ENCODE assay signal across 11 mouse cellular contexts in the genomic region with DNA sequence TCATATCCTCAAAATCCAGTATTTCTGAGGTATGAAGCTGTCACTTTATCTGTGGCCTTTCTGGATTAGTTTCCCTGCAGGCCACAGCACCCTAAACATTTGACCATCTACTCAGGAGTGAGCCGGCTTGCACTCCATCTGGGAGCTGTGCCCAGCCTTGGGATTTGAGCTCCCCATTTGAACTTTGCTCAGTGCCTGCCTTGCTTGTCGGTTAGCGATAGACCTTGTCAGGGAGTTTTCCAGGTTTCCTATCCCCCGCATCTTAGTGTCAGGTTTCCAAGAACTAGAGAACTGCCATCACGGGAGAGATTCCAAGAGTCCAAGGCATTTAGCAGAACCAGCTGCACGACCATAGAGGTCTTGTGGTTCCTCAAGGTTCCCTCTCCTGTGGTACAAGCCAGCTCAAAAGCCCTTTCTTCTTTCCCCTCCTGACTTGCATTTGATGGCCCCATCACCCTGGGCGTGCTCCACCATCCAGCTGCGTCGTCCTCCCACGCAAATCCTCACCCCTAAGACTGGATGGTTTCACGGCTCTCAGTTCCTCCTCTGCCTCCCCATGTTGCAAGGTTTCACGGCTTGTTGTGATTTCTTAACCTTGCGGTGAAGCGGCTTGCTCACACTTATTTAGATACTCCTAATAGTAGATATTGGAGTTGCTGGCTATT. TPM values are rescaled to one million over a fixed set of nuclear protein-coding genes. Genes with fewer than 3 reads are reported as not detected.
DNase-seq lines count a peak whose midpoint lies in the region; TF ChIP-seq lines count a peak whose summit lies in the region.
"Had no signal": no experiment of that assay in that cellular context is flagged by ENCODE, and none has a peak within 500 bp of the region (broad histone marks: within the 10 kb centered on the region; RNA-seq: fewer than 3 reads in every experiment).

No protein-coding gene starts in this region.

- H3K4me1 ChIP-seq in spleen, adult 2 months (ENCODE audit: control insufficient read depth, insufficient read depth, insufficient read length) = peaks cover 9% of the 10 kb centered on the region; the same call in 1 of the 2 replicates
- peaks cover 6% of the 10 kb centered on the region; the same call in 1 of the 2 replicates for H3K4me1 ChIP-seq in limb, embryonic 10.5 days
- H3K4me1 ChIP-seq in midbrain, embryonic 10.5 days = peaks cover 7% of the 10 kb centered on the region; the same call in 1 of the 2 replicates

- H3K36me3 ChIP-seq in spleen, adult 2 months (ENCODE audit: control insufficient read depth, insufficient read depth, low read length) = peaks cover 14% of the 10 kb centered on the region
- no peaks in the 10 kb centered on the region for H3K36me3 ChIP-seq in limb, embryonic 10.5 days
- no peaks in the 10 kb centered on the region for H3K36me3 ChIP-seq in midbrain, embryonic 10.5 days
- H3K36me3 ChIP-seq: limb, embryonic 12.5 days had no signal

- WGBS in spleen, adult 2 months = 64% methylated on average over 14 of the region's 14 CpGs
- 69% methylated on average over 14 of the region's 14 CpGs for WGBS in limb, embryonic 10.5 days
- 82% methylated on average over 14 of the region's 14 CpGs for WGBS in midbrain, embryonic 10.5 days

- H3K27me3 ChIP-seq in spleen, adult 2 months (ENCODE audit: control insufficient read depth, insufficient read depth, low read length) = no peaks in the 10 kb centered on the region
- no peaks in the 10 kb centered on the region for H3K27me3 ChIP-seq in limb, embryonic 10.5 days (ENCODE audit: low read depth, poor library complexity, severe bottlenecking)
- H3K27me3 ChIP-seq in midbrain, embryonic 10.5 days (ENCODE audit: low read depth, poor library complexity, severe bottlenecking) = no peaks in the 10 kb centered on the region
- H3K27me3 ChIP-seq: limb, embryonic 12.5 days had no signal

- DNase-seq in heart, adult 11 months = peak; percentile 98
- DNase-seq in heart, postnatal 10 days = no peak
- DNase-seq in spleen, adult 2 months (ENCODE audit: low read depth in 1 of 2, low spot score in 2 of 2) = peak in 1 of 2 experiments; percentile 49
- DNase-seq in spleen, adult 18-20 months = no peak
- DNase-seq in limb, embryonic 10.5 days (ENCODE audit: low spot score) = no peak
- DNase-seq in midbrain, embryonic 10.5 days (ENCODE audit: low spot score) = no peak
- no peak for DNase-seq in adrenal gland, adult 18-20 months (ENCODE audit: low spot score in 2 of 2)
- DNase-seq in embryo, embryonic 10 days (ENCODE audit: low spot score) = no peak
- DNase-seq: gastrocnemius, postnatal 25 days; heart, postnatal 14 days had no signal

- no peak overlapping the region for H3K4me3 ChIP-seq in spleen, adult 2 months (ENCODE audit: extremely low read depth, insufficient read depth, insufficient read length)
- no peak overlapping the region for H3K4me3 ChIP-seq in limb, embryonic 10.5 days
- H3K4me3 ChIP-seq in midbrain, embryonic 10.5 days = no peak overlapping the region
- H3K4me3 ChIP-seq: limb, embryonic 12.5 days had no signal

- no peak for TF ChIP-seq POLR2A in spleen, adult 2 months (IDR thresholded peaks at IDR 0.05; ENCODE audit: low read depth, low read length)

- H3K27ac ChIP-seq in spleen, adult 2 months (ENCODE audit: insufficient read depth, low read length) = peak overlapping the region; percentile 18; the same call in 1 of the 2 replicates
- 0 out of 2 replicates have a peak overlapping the region, but pooled peaks have one; percentile 12 for H3K27ac ChIP-seq in limb, embryonic 10.5 days
- H3K27ac ChIP-seq in midbrain, embryonic 10.5 days (replicated peaks) = no peak overlapping the region
- H3K27ac ChIP-seq: limb, embryonic 12.5 days had no signal

- no peaks in the 10 kb centered on the region for H3K9me3 ChIP-seq in limb, embryonic 10.5 days (replicated peaks)
- no peaks in the 10 kb centered on the region for H3K9me3 ChIP-seq in midbrain, embryonic 10.5 days (replicated peaks)
- H3K9me3 ChIP-seq: limb, embryonic 12.5 days had no signal

- no peak for TF ChIP-seq CTCF in spleen, adult 2 months (IDR thresholded peaks at IDR 0.05; ENCODE audit: extremely low read depth, insufficient read depth, insufficient read length, insufficient replicate concordance)

- intact Hi-C loops in heart, postnatal 10 days (cut with DNase I) = no loop called here

RNA-seq across cellular contexts. Expression of a gene that starts 19.6 kb away (rescaled TPM):
- 10 to 100 TPM; 69.9 to 75.7 TPM for total RNA-seq in heart, postnatal 10 days (2021)
- polyA plus RNA-seq in spleen, adult 2 months (2012; rRNA removed) = 24.3 and 27.4 TPM in 2 replicates
- polyA plus RNA-seq in limb, embryonic 10.5 days (2016; fragmentation: Nextera tagmentation; extraction: Ambion mirVana) = 0.48 and 0.89 TPM in 2 replicates
- 0.54 and 0.76 TPM in 2 replicates for polyA plus RNA-seq in midbrain, embryonic 10.5 days (2016; fragmentation: Nextera tagmentation; extraction: Ambion mirVana)
- 10 to 100 TPM; 50.4 to 63.2 TPM for total RNA-seq in adrenal gland, adult 18-20 months (2021)

RNA-seq across cellular contexts. Expression of a gene that starts 38.9 kb away (rescaled TPM):
- 10 to 100 TPM; 10.1 to 14.1 TPM for total RNA-seq in heart, postnatal 10 days (2021)
- 42.4 and 56.2 TPM in 2 replicates for polyA plus RNA-seq in spleen, adult 2 months (2012; rRNA removed)
- polyA plus RNA-seq in limb, embryonic 10.5 days (2016; fragmentation: Nextera tagmentation; extraction: Ambion mirVana) = 4.5 and 8.0 TPM in 2 replicates
- 2.6 and 3.0 TPM in 2 replicates for polyA plus RNA-seq in midbrain, embryonic 10.5 days (2016; fragmentation: Nextera tagmentation; extraction: Ambion mirVana)
- 10 to 100 TPM; 17.1 to 51.5 TPM for total RNA-seq in adrenal gland, adult 18-20 months (2021)

RNA-seq across cellular contexts. Expression of a gene that starts 42.5 kb away (rescaled TPM):
- total RNA-seq in heart, postnatal 10 days (2021) = not detected
- 0.54 TPM in 1 of 2 replicates, not detected in the other for polyA plus RNA-seq in spleen, adult 2 months (2012; rRNA removed)
- polyA plus RNA-seq in limb, embryonic 10.5 days (2016; fragmentation: Nextera tagmentation; extraction: Ambion mirVana) = not detected in 2 replicates
- not detected in 2 replicates for polyA plus RNA-seq in midbrain, embryonic 10.5 days (2016; fragmentation: Nextera tagmentation; extraction: Ambion mirVana)
- not detected for total RNA-seq in adrenal gland, adult 18-20 months (2021)
- total RNA-seq: gastrocnemius, postnatal 25 days had no signal

RNA-seq across cellular contexts. Expression of a gene that starts 53.4 kb away (rescaled TPM):
- total RNA-seq in heart, postnatal 10 days (2021) = 10 to 100 TPM; 11.6 to 18.1 TPM
- polyA plus RNA-seq in spleen, adult 2 months (2012; rRNA removed) = 18.7 and 19.3 TPM in 2 replicates
- polyA plus RNA-seq in limb, embryonic 10.5 days (2016; fragmentation: Nextera tagmentation; extraction: Ambion mirVana) = 41.4 and 47.7 TPM in 2 replicates
- 44.4 and 45.5 TPM in 2 replicates for polyA plus RNA-seq in midbrain, embryonic 10.5 days (2016; fragmentation: Nextera tagmentation; extraction: Ambion mirVana)
- total RNA-seq in adrenal gland, adult 18-20 months (2021) = 10 to 100 TPM; 20.9 to 21.4 TPM

Comparison
In these comparisons a context has a peak if more than half of its experiments do, and no peak if none do; other contexts are left out.
1. RNA of a gene that starts 19.6 kb away (polyA plus RNA-seq): 24.3 to 27.4 TPM in spleen, adult 2 months; 0.54 to 0.76 TPM in midbrain, embryonic 10.5 days and 0.48 to 0.89 TPM in limb, embryonic 10.5 days; every median in the first group is over 10 times any median in the second.